Mouse (Mus musculus): Measurements from ENCODE around the gene Hrasls5. TPM values are rescaled to one million over a fixed set of nuclear protein-coding genes. Genes with fewer than 3 reads are reported as not detected.

The Hrasls5 gene
- polyA plus RNA-seq (2012; rRNA removed), result 0.32 and 1.7 TPM in 2 replicates

DNA sequence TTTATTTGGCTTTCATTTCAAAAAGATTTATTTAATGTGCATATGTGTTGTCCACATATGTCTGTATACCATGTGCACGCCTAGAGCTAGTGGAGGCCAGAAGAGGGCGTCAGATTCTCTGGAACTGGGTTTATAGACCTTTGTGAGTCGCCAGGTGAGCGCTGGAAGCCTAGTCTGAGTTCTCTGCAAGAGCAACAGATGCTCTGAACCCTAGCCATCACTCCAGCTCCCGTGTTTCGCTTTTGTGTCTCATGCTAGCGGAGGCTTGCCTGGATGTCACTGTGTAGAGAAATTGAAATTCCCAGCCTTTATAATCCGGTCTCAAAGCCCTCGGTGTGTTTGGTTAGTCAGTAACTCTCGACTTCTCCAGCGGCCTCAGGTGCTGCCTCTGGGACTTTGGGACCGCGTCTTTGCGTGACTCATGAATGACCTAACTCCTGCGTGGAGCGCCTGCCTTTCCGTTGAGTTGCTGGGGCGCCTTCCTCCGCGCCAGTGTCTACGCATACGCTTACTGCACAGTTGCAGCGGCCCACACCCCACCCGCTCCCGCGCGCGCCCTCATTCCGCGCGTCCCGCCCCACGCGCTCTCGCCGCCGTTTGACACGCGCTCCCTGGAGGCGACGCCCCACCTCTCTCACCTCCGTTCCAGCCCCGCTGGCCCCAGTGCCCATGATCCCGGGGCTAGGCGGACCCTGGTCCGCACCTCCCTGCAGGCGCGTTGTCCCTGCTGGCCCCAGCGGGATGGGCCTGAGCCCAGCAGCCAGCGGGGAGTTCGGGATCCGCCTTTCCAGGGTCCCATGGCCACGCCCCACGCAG is at the start of gene Hrasls5:
TSS of gene Hrasls5 (plus strand) at position 600 of the 816 bp plus-strand sequence.
- Histone ChIP-seq H3K36me3 (ENCODE audit: control insufficient read depth, insufficient read depth, low read length) (no peaks in the 10 kb centered on the region), H3K27me3 (ENCODE audit: control insufficient read depth, insufficient read depth, low read length) (no peaks in the 10 kb centered on the region; the same call in 1 of the 2 replicates), H3K4me3 (ENCODE audit: control insufficient read depth, insufficient read depth, low read length) (0 out of 2 replicates have a peak within 1 kb of the TSS, but pooled peaks have one; percentile 5), H3K4me1 (replicated peaks; ENCODE audit: control insufficient read depth, insufficient read depth, low read length) (peaks cover 7% of the 10 kb centered on the region), H3K27ac (ENCODE audit: control insufficient read depth, insufficient read depth, low read length) (no peak within 1 kb of the TSS)
- 13% methylated on average over 53 of the region's 54 CpGs for WGBS
- no peak for DNase-seq
- TF ChIP-seq POLR2A (IDR thresholded peaks at IDR 0.05; ENCODE audit: control insufficient read depth, extremely low read depth, insufficient read depth, low read length, poor library complexity) (no peak), CTCF (IDR thresholded peaks at IDR 0.05; ENCODE audit: borderline replicate concordance, control insufficient read depth, extremely low read depth, insufficient read depth, low read length, poor library complexity) (no peak)

DNA sequence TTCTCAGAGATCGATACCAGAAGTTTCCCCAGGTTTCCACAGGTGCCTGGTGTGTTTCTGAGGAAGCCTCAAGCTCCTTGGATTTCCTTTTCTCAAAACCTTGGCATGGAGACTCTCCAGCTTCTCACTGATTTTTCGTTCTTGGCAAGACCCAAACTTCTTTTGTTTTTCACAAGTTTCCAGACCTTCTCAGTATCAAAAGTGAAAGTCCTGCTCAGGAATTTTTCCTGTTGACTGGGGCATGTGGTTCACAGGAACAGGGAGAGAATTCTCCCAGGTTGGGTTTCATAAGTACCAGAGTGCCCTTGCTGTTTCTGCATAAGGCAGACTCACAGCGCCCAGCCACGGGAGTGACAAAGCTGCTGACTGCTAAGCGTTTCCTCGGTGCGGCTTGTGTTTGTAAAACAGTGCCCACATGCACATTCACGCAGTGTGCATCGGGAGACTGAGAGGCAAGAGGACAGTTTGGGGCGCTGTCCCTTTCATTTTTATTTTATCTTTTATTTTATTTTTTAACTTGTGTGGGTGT is 49.7 kb upstream of the Hrasls5 start:
- WGBS, result 93% methylated on average over 10 of the region's 10 CpGs
- DNase-seq, result no peak
- H3K4me1 ChIP-seq (replicated peaks; ENCODE audit: control insufficient read depth, insufficient read depth, low read length), result peaks cover 9% of the 10 kb centered on the region
- H3K36me3 ChIP-seq (ENCODE audit: control insufficient read depth, insufficient read depth, low read length), result no peaks in the 10 kb centered on the region
- H3K27me3 ChIP-seq (ENCODE audit: control insufficient read depth, insufficient read depth, low read length), result no peaks in the 10 kb centered on the region
- TF ChIP-seq POLR2A (IDR thresholded peaks at IDR 0.05; ENCODE audit: control insufficient read depth, extremely low read depth, insufficient read depth, low read length, poor library complexity) (no peak), CTCF (IDR thresholded peaks at IDR 0.05; ENCODE audit: borderline replicate concordance, control insufficient read depth, extremely low read depth, insufficient read depth, low read length, poor library complexity) (no peak)
- no peak overlapping the region for H3K27ac ChIP-seq (ENCODE audit: control insufficient read depth, insufficient read depth, low read length)
- H3K4me3 ChIP-seq (ENCODE audit: control insufficient read depth, insufficient read depth, low read length), result no peak overlapping the region

DNA sequence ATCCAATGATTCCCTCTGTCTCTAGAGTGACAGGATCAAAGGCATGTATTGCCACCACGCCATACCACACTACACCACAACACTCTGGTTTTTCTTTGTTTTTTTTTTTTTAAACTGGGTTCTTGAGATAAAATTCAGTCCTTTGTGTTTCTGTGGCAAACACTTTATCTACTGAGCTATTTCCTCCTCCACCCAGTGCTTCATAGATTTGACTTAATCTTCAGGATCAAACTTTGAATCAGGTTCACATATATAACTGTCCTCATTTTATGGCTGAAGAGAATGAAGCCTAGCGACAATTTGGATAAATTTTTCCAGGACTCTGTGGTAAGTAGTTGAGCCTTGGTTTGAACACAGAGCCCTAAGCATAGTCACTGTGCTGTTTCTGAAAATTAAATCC is 48.7 kb upstream of the Hrasls5 start:
- Histone ChIP-seq H3K27ac (ENCODE audit: control insufficient read depth, insufficient read depth, low read length) (no peak overlapping the region), H3K36me3 (ENCODE audit: control insufficient read depth, insufficient read depth, low read length) (no peaks in the 10 kb centered on the region), H3K27me3 (ENCODE audit: control insufficient read depth, insufficient read depth, low read length) (no peaks in the 10 kb centered on the region), H3K4me1 (replicated peaks; ENCODE audit: control insufficient read depth, insufficient read depth, low read length) (no peaks in the 10 kb centered on the region; the same call in 1 of the 2 replicates), H3K4me3 (ENCODE audit: control insufficient read depth, insufficient read depth, low read length) (no peak overlapping the region)
- 57% methylated on average over 2 of the region's 2 CpGs for WGBS
- no peak for DNase-seq
- no peak for TF ChIP-seq POLR2A (IDR thresholded peaks at IDR 0.05; ENCODE audit: control insufficient read depth, extremely low read depth, insufficient read depth, low read length, poor library complexity)
- no peak for TF ChIP-seq CTCF (IDR thresholded peaks at IDR 0.05; ENCODE audit: borderline replicate concordance, control insufficient read depth, extremely low read depth, insufficient read depth, low read length, poor library complexity)

DNA sequence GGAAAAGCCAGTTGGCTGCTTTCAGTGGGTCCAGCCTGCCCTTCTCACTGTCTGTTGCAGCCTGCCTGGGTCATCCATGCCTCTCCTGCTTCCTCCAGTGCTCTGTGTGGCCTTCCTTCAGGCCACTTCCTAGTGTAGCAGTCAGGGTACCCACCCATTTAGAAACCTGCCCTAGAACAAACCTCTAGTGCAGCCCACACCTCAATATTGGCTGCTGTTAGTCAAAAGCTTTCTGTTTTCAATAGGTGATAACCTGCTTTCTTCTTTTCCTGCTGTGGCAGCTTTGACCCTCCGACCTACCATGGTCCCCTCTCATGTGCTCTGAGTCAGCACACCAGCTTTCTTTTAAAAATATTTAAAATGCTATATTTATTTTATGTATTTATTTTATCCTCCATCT is 47.9 kb upstream of the Hrasls5 start:
- H3K4me3 ChIP-seq (ENCODE audit: control insufficient read depth, insufficient read depth, low read length), result no peak overlapping the region
- no peaks in the 10 kb centered on the region for H3K36me3 ChIP-seq (ENCODE audit: control insufficient read depth, insufficient read depth, low read length)
- TF ChIP-seq CTCF (IDR thresholded peaks at IDR 0.05; ENCODE audit: borderline replicate concordance, control insufficient read depth, extremely low read depth, insufficient read depth, low read length, poor library complexity), result no peak
- TF ChIP-seq POLR2A (IDR thresholded peaks at IDR 0.05; ENCODE audit: control insufficient read depth, extremely low read depth, insufficient read depth, low read length, poor library complexity), result no peak
- no peaks in the 10 kb centered on the region; the same call in 1 of the 2 replicates for H3K4me1 ChIP-seq (replicated peaks; ENCODE audit: control insufficient read depth, insufficient read depth, low read length)
- no peaks in the 10 kb centered on the region for H3K27me3 ChIP-seq (ENCODE audit: control insufficient read depth, insufficient read depth, low read length)
- no peak for DNase-seq
- H3K27ac ChIP-seq (ENCODE audit: control insufficient read depth, insufficient read depth, low read length), result no peak overlapping the region
- WGBS, result 94% methylated on average over 1 of the region's 1 CpGs

DNA sequence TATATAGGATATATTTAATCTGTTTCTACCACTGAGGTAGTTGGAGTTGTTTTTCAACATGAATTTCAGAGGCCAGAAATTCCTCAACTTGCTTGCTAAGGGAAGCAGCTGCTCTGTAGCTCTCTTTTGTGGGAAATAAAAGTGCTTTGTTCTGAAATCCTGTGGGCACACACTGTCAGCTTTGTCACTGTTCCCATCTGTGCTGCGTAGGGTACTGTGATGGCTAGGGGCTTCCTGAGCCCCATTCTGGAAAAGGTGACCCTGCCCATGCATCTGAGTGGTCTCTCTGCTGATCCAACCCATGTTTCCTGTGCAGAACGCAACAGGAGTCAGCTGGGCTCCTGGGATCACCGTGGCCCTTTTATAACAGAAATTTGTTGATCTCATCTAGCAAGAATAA is 45.5 kb upstream of the Hrasls5 start:
- no peak for DNase-seq
- TF ChIP-seq CTCF (IDR thresholded peaks at IDR 0.05; ENCODE audit: borderline replicate concordance, control insufficient read depth, extremely low read depth, insufficient read depth, low read length, poor library complexity) (no peak), POLR2A (IDR thresholded peaks at IDR 0.05; ENCODE audit: control insufficient read depth, extremely low read depth, insufficient read depth, low read length, poor library complexity) (no peak)
- H3K36me3 ChIP-seq (ENCODE audit: control insufficient read depth, insufficient read depth, low read length), result no peaks in the 10 kb centered on the region
- no peak overlapping the region for H3K4me3 ChIP-seq (ENCODE audit: control insufficient read depth, insufficient read depth, low read length)
- H3K4me1 ChIP-seq (replicated peaks; ENCODE audit: control insufficient read depth, insufficient read depth, low read length), result no peaks in the 10 kb centered on the region
- no peaks in the 10 kb centered on the region for H3K27me3 ChIP-seq (ENCODE audit: control insufficient read depth, insufficient read depth, low read length)
- 68% methylated on average over 3 of the region's 3 CpGs for WGBS
- no peak overlapping the region for H3K27ac ChIP-seq (ENCODE audit: control insufficient read depth, insufficient read depth, low read length)

DNA sequence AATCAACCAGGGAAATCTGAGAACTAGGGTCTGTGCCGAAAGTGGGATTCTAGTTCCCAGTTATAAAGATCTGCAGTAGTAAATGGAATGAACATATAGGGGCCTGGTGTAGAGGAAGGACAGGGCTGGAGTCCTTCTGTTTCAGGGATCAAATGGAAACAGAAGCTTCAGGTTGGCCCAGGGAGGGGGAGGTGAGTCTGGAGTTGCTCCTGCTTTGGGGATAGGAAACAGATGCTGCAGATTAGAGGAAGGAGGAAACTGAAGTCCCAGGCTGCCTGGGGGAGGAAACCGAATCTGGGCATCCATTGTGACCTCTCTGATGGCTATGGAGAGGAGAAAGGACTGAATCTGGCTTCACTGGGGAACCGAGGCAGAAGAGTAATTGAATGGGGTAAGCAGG is 44.0 kb upstream of the Hrasls5 start:
- 75% methylated on average over 3 of the region's 3 CpGs for WGBS
- no peak overlapping the region for H3K27ac ChIP-seq (ENCODE audit: control insufficient read depth, insufficient read depth, low read length)
- TF ChIP-seq POLR2A (IDR thresholded peaks at IDR 0.05; ENCODE audit: control insufficient read depth, extremely low read depth, insufficient read depth, low read length, poor library complexity), result no peak
- TF ChIP-seq CTCF (IDR thresholded peaks at IDR 0.05; ENCODE audit: borderline replicate concordance, control insufficient read depth, extremely low read depth, insufficient read depth, low read length, poor library complexity), result no peak
- H3K4me1 ChIP-seq (replicated peaks; ENCODE audit: control insufficient read depth, insufficient read depth, low read length), result no peaks in the 10 kb centered on the region
- no peak for DNase-seq
- H3K36me3 ChIP-seq (ENCODE audit: control insufficient read depth, insufficient read depth, low read length), result no peaks in the 10 kb centered on the region
- H3K27me3 ChIP-seq (ENCODE audit: control insufficient read depth, insufficient read depth, low read length), result no peaks in the 10 kb centered on the region
- no peak overlapping the region for H3K4me3 ChIP-seq (ENCODE audit: control insufficient read depth, insufficient read depth, low read length)
